Mouse (Mus musculus): ENCODE results near the gene D1Ertd622e.

D1Ertd622e gene

GRCm38 (mm10) chr1:97634104-97634503, 27.8 kb downstream of the D1Ertd622e start:
- no peak for DNase-seq (ENCODE audit: low read depth, low spot score)

GRCm38 (mm10) chr1:97632545-97633256, 29.2 kb downstream of the D1Ertd622e start:
- DNase-seq (ENCODE audit: low read depth, low spot score): no peak

GRCm38 (mm10) chr1:97631843-97632470, 29.9 kb downstream of the D1Ertd622e start:
- no peak for DNase-seq (ENCODE audit: low read depth, low spot score)

GRCm38 (mm10) chr1:97630146-97630545, 31.7 kb downstream of the D1Ertd622e start:
- no peak for DNase-seq (ENCODE audit: low read depth, low spot score)

GRCm38 (mm10) chr1:97628859-97629258, 33.0 kb downstream of the D1Ertd622e start:
- no peak for DNase-seq (ENCODE audit: low read depth, low spot score)

GRCm38 (mm10) chr1:97628016-97628415, 33.9 kb downstream of the D1Ertd622e start:
- DNase-seq (ENCODE audit: low read depth, low spot score): no peak

- no peak for DNase-seq (ENCODE audit: low read depth, low spot score)
These were observed 36.4 kb downstream of the D1Ertd622e start for GRCm38 (mm10) chr1:97625427-97625826.

GRCm38 (mm10) chr1:97624386-97624785, 37.5 kb downstream of the D1Ertd622e start:
- DNase-seq (ENCODE audit: low read depth, low spot score): no peak

- peak; percentile 39 for DNase-seq (ENCODE audit: low read depth, low spot score)
These were observed 38.5 kb downstream of the D1Ertd622e start for GRCm38 (mm10) chr1:97623214-97623856.

GRCm38 (mm10) chr1:97622574-97623208, 39.2 kb downstream of the D1Ertd622e start:
- no peak for DNase-seq (ENCODE audit: low read depth, low spot score)

GRCm38 (mm10) chr1:97619621-97620320, 42.1 kb downstream of the D1Ertd622e start:
- DNase-seq (ENCODE audit: low read depth, low spot score): no peak

- no peak for DNase-seq (ENCODE audit: low read depth, low spot score)
These were observed 46.3 kb downstream of the D1Ertd622e start for GRCm38 (mm10) chr1:97615525-97615924.

- no peak for DNase-seq (ENCODE audit: low read depth, low spot score)
These were observed 47.1 kb downstream of the D1Ertd622e start for GRCm38 (mm10) chr1:97614531-97615462.

- DNase-seq (ENCODE audit: low read depth, low spot score): no peak
These were observed 50.1 kb downstream of the D1Ertd622e start for GRCm38 (mm10) chr1:97611747-97612146.

GRCm38 (mm10) chr1:97603361-97603760, 58.5 kb downstream of the D1Ertd622e start:
- DNase-seq (ENCODE audit: low read depth, low spot score): no peak

GRCm38 (mm10) chr1:97600371-97600770, 61.5 kb downstream of the D1Ertd622e start:
- DNase-seq (ENCODE audit: low read depth, low spot score): no peak

- DNase-seq (ENCODE audit: low read depth, low spot score): no peak
These were observed 62.8 kb downstream of the D1Ertd622e start for GRCm38 (mm10) chr1:97599101-97599500.

GRCm38 (mm10) chr1:97588561-97588960, 73.3 kb downstream of the D1Ertd622e start:
- no peak for DNase-seq (ENCODE audit: low read depth, low spot score)

- DNase-seq (ENCODE audit: low read depth, low spot score): no peak
These were observed 76.8 kb downstream of the D1Ertd622e start for GRCm38 (mm10) chr1:97585106-97585505.

GRCm38 (mm10) chr1:97584171-97584570, 77.7 kb downstream of the D1Ertd622e start:
- DNase-seq (ENCODE audit: low read depth, low spot score): peak; percentile 11

Data from CD4-positive, CD25-positive, alpha-beta regulatory T cell, adult 2 months (primary cell).